Mouse (Mus musculus) embryonic facial prominence, embryonic 12.5 days (tissue): ENCODE measurements at regions not wholly inside any gene's neighbourhood (a gene's known extent, or its start where the extent isn't known, plus 50 kb on each side); places are given as distances from the start of the nearest gene placed in this dataset.
"Not testable (repeated sequence)": the region's sequence is repeated elsewhere in the genome, so short reads cannot be mapped to it uniquely, and the experiment has no call there.

Source experiments
- ATAC-seq: fragments of 200-750 bp; cut with Nextera tagmentation; 2 replicates; pipeline ENCODE4 v1.8.0; 2017; ENCODE audit not compliant: insufficient number of reproducible peaks, insufficient read depth, low FRiP score, low TSS enrichment
- H3K27ac ChIP-seq: fragments of 300-500 bp; sonication (generic); 2 replicates; pipeline ENCODE4 v1.5.1; 2016; ENCODE audit warnings: mild to moderate bottlenecking
- H3K27me3 ChIP-seq: fragments of 300-500 bp; sonication (generic); 2 replicates; pipeline ENCODE4 v1.6.1; 2016; ENCODE audit warnings: mild to moderate bottlenecking, moderate library complexity
- H3K36me3 ChIP-seq: fragments of 300-500 bp; sonication (generic); 2 replicates; pipeline ENCODE4 v1.6.1; 2016; ENCODE audit warnings: mild to moderate bottlenecking
- H3K4me1 ChIP-seq: fragments of 300-500 bp; sonication (generic); 2 replicates; pipeline ENCODE4 v1.6.1; 2016
- H3K4me2 ChIP-seq: fragments of 300-500 bp; sonication (generic); replicated peaks from 2 replicates; pipeline ENCODE4 v1.6.1; 2016; ENCODE audit warnings: mild to moderate bottlenecking, moderate library complexity
- H3K4me3 ChIP-seq: fragments of 300-500 bp; sonication (generic); 2 replicates; pipeline ENCODE4 v1.5.1; 2016; ENCODE audit warnings: mild to moderate bottlenecking
- H3K9ac ChIP-seq: fragments of 300-500 bp; sonication (generic); 2 replicates; pipeline ENCODE4 v1.6.1; 2016; ENCODE audit warnings: mild to moderate bottlenecking, moderate library complexity
- H3K9me3 ChIP-seq: fragments of 300-500 bp; sonication (generic); 2 replicates; pipeline ENCODE4 v1.6.1; 2016; ENCODE audit warnings: mild to moderate bottlenecking, moderate library complexity
- WGBS: fragments of 180-500 bp; shearing (Covaris S2); methylation state at CpG from one replicate; pipeline ENCODE4 v1.1.7; 2016; 5-methylcytosine and 5-hydroxymethylcytosine counted together

- not testable (repeated sequence) for ATAC-seq, H3K4me3 ChIP-seq, H3K27ac ChIP-seq, H3K9ac ChIP-seq, H3K27me3 ChIP-seq, H3K4me2 ChIP-seq, H3K9me3 ChIP-seq, H3K36me3 ChIP-seq, H3K4me1 ChIP-seq
- 92% methylated on average over 16 of the region's 16 CpGs for WGBS
Observed at GRCm38 (mm10) chr1:157622156-157622555, 115.6 kb downstream of the Sec16b start.

GRCm38 (mm10) chr1:157632586-157632985 is 126.1 kb downstream of the Sec16b start:
- no peaks in the 10 kb centered on the region for H3K9me3 ChIP-seq
- H3K4me3 ChIP-seq: no peak overlapping the region
- no peaks in the 10 kb centered on the region for H3K4me1 ChIP-seq
- ATAC-seq: no peak
- no peak overlapping the region for H3K9ac ChIP-seq
- 80% methylated on average over 3 of the region's 3 CpGs for WGBS
- H3K36me3 ChIP-seq: no peaks in the 10 kb centered on the region
- no peaks in the 10 kb centered on the region; the same call in 1 of the 2 replicates for H3K27me3 ChIP-seq
- no peak overlapping the region for H3K27ac ChIP-seq
- no peak overlapping the region for H3K4me2 ChIP-seq

GRCm38 (mm10) chr1:157633470-157633869 is 126.9 kb downstream of the Sec16b start:
- Histone ChIP-seq H3K4me2 (no peak overlapping the region), H3K27me3 (no peaks in the 10 kb centered on the region; the same call in 1 of the 2 replicates), H3K27ac (no peak overlapping the region), H3K36me3 (no peaks in the 10 kb centered on the region), H3K9ac (no peak overlapping the region), H3K9me3 (no peaks in the 10 kb centered on the region), H3K4me3 (no peak overlapping the region), H3K4me1 (no peaks in the 10 kb centered on the region)
- WGBS: 85% methylated on average over 6 of the region's 6 CpGs
- ATAC-seq: no peak

- Histone ChIP-seq H3K27me3 (no peaks in the 10 kb centered on the region; the same call in 1 of the 2 replicates), H3K9ac (no peak overlapping the region), H3K36me3 (no peaks in the 10 kb centered on the region), H3K9me3 (no peaks in the 10 kb centered on the region), H3K4me1 (no peaks in the 10 kb centered on the region), H3K4me2 (no peak overlapping the region), H3K4me3 (no peak overlapping the region), H3K27ac (no peak overlapping the region)
- no peak for ATAC-seq
- WGBS: 94% methylated on average over 6 of the region's 6 CpGs
Observed at GRCm38 (mm10) chr1:157635776-157636175, 129.2 kb downstream of the Sec16b start.

- WGBS: 85% methylated on average over 6 of the region's 6 CpGs
- no peak for ATAC-seq
- no peaks in the 10 kb centered on the region for H3K27me3 ChIP-seq
- no peak overlapping the region for H3K27ac ChIP-seq
- H3K4me3 ChIP-seq: no peak overlapping the region
- no peaks in the 10 kb centered on the region for H3K36me3 ChIP-seq
- no peaks in the 10 kb centered on the region for H3K9me3 ChIP-seq
- no peak overlapping the region for H3K4me2 ChIP-seq
- no peak overlapping the region for H3K9ac ChIP-seq
- no peaks in the 10 kb centered on the region for H3K4me1 ChIP-seq
Observed at GRCm38 (mm10) chr1:157643524-157643923, 137.0 kb downstream of the Sec16b start.

- Histone ChIP-seq H3K27ac (no peak overlapping the region), H3K4me3 (no peak overlapping the region), H3K27me3 (no peaks in the 10 kb centered on the region), H3K9ac (no peak overlapping the region), H3K4me1 (no peaks in the 10 kb centered on the region), H3K9me3 (no peaks in the 10 kb centered on the region), H3K36me3 (no peaks in the 10 kb centered on the region), H3K4me2 (no peak overlapping the region)
- no peak for ATAC-seq
- 83% methylated on average over 8 of the region's 8 CpGs for WGBS
Observed at GRCm38 (mm10) chr1:157645682-157646421, 139.3 kb downstream of the Sec16b start.

- WGBS: 82% methylated on average over 4 of the region's 4 CpGs
- ATAC-seq: no peak
- Histone ChIP-seq H3K4me3 (no peak overlapping the region), H3K9me3 (no peaks in the 10 kb centered on the region), H3K27me3 (no peaks in the 10 kb centered on the region), H3K4me1 (no peaks in the 10 kb centered on the region), H3K9ac (no peak overlapping the region), H3K27ac (no peak overlapping the region), H3K36me3 (no peaks in the 10 kb centered on the region), H3K4me2 (no peak overlapping the region)
Observed at GRCm38 (mm10) chr1:157655446-157655845, 148.9 kb downstream of the Sec16b start.

- no peaks in the 10 kb centered on the region for H3K36me3 ChIP-seq
- H3K4me2 ChIP-seq: no peak overlapping the region
- H3K4me1 ChIP-seq: no peaks in the 10 kb centered on the region
- no peak for ATAC-seq
- no peak overlapping the region for H3K9ac ChIP-seq
- WGBS: 91% methylated on average over 6 of the region's 6 CpGs
- no peaks in the 10 kb centered on the region for H3K9me3 ChIP-seq
- no peaks in the 10 kb centered on the region for H3K27me3 ChIP-seq
- no peak overlapping the region for H3K4me3 ChIP-seq
- H3K27ac ChIP-seq: no peak overlapping the region
Observed at GRCm38 (mm10) chr1:157669626-157670025, 163.1 kb downstream of the Sec16b start.

- WGBS: 71% methylated on average over 7 of the region's 7 CpGs
- Histone ChIP-seq H3K27ac (no peak overlapping the region), H3K4me3 (no peak overlapping the region), H3K4me1 (no peaks in the 10 kb centered on the region), H3K4me2 (no peak overlapping the region), H3K9ac (no peak overlapping the region), H3K9me3 (no peaks in the 10 kb centered on the region), H3K27me3 (no peaks in the 10 kb centered on the region), H3K36me3 (no peaks in the 10 kb centered on the region)
- no peak for ATAC-seq
Observed at GRCm38 (mm10) chr1:157684356-157684755, 177.8 kb downstream of the Sec16b start.

- no peak overlapping the region for H3K27ac ChIP-seq
- WGBS: 74% methylated on average over 2 of the region's 2 CpGs
- H3K36me3 ChIP-seq: no peaks in the 10 kb centered on the region
- no peak overlapping the region for H3K9ac ChIP-seq
- no peaks in the 10 kb centered on the region for H3K4me1 ChIP-seq
- no peaks in the 10 kb centered on the region for H3K9me3 ChIP-seq
- H3K4me2 ChIP-seq: no peak overlapping the region
- no peak for ATAC-seq
- no peak overlapping the region for H3K4me3 ChIP-seq
- H3K27me3 ChIP-seq: no peaks in the 10 kb centered on the region
Observed at GRCm38 (mm10) chr1:157695198-157695597, 188.7 kb downstream of the Sec16b start.

- Histone ChIP-seq H3K4me3 (no peak overlapping the region), H3K36me3 (no peaks in the 10 kb centered on the region), H3K4me2 (no peak overlapping the region), H3K4me1 (no peaks in the 10 kb centered on the region), H3K9ac (no peak overlapping the region), H3K27me3 (no peaks in the 10 kb centered on the region), H3K27ac (no peak overlapping the region), H3K9me3 (no peaks in the 10 kb centered on the region)
- 61% methylated on average over 6 of the region's 6 CpGs for WGBS
- ATAC-seq: no peak
Observed at GRCm38 (mm10) chr1:157703639-157704038, 197.1 kb downstream of the Sec16b start.

- Histone ChIP-seq H3K27me3 (no peaks in the 10 kb centered on the region), H3K27ac (no peak overlapping the region), H3K36me3 (no peaks in the 10 kb centered on the region), H3K4me2 (no peak overlapping the region), H3K4me1 (no peaks in the 10 kb centered on the region), H3K9me3 (no peaks in the 10 kb centered on the region), H3K9ac (no peak overlapping the region), H3K4me3 (no peak overlapping the region)
- no peak for ATAC-seq
- WGBS: 57% methylated on average over 4 of the region's 4 CpGs
Observed at GRCm38 (mm10) chr1:157705364-157705763, 198.8 kb downstream of the Sec16b start.
